Mouse (Mus musculus): ENCODE measurements around the gene Uqcc1. TPM values are rescaled to one million over a fixed set of nuclear protein-coding genes. Genes with fewer than 3 reads are reported as not detected.

Gene Uqcc1
- polyA plus RNA-seq, 1 experiment from 2014 or later, result 66.3 TPM

DNA sequence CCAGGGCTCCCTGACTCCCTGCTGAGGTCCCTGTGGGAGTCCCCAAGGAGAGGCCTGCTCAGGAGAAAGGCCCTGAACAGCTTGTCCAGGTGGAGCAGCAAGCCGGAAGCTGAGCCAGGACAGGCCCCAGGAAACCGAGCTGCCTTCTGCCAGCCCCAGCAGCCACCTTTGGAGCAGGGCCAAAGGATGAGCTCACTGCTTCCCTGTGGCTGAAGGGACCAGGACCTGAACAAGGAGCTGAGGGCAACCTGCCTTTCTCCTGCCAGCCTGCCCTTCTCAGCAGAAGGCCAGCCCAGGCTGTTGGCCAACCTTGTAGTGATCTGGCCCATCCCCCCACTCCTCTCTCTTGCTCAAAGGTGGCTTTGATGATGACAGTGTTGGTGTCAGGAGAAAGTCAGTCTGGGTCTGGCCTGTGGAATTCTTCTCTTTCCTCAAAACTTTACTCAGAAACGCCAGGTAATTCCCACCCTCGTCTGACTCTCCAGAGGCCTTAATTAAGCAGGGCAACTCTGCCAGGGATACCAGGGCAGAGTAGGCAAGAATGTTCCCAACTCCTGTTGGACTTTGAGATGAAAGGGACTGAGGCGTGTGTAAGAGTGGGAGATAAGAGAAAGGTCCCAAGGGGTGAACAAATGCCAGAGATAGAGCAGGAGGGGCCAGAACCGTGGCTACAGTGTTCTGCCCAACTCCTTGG is 124.7 kb downstream of the Uqcc1 start:
- no peak for ATAC-seq (ENCODE audit: low FRiP score, low TSS enrichment)
- no peak overlapping the region for H3K4me3 ChIP-seq (ENCODE audit: low read length)
- no peak overlapping the region for H3K9ac ChIP-seq (ENCODE audit: low read depth, low read length)
- WGBS, result 57% methylated on average over 6 of the region's 6 CpGs
- H3K36me3 ChIP-seq (ENCODE audit: control insufficient read depth, insufficient read depth, low read length), result no peaks in the 10 kb centered on the region
- no peak overlapping the region for H3K27ac ChIP-seq (ENCODE audit: low read depth, low read length)
- no peaks in the 10 kb centered on the region; the same call in 1 of the 2 replicates for H3K9me3 ChIP-seq (ENCODE audit: control insufficient read depth, low read length)
- no peaks in the 10 kb centered on the region for H3K4me1 ChIP-seq (ENCODE audit: control insufficient read depth, insufficient read depth, low read length)
- no peak overlapping the region for H3K4me2 ChIP-seq (replicated peaks; ENCODE audit: low read depth, low read length)
- no peaks in the 10 kb centered on the region for H3K27me3 ChIP-seq (ENCODE audit: control insufficient read depth, insufficient read depth, low read length)

GRCm38 (mm10) chr2:155804053-155804452 is 126.1 kb downstream of the Uqcc1 start:
- H3K4me3 ChIP-seq (ENCODE audit: low read length), result no peak overlapping the region
- no peaks in the 10 kb centered on the region for H3K36me3 ChIP-seq (ENCODE audit: control insufficient read depth, insufficient read depth, low read length)
- no peaks in the 10 kb centered on the region for H3K27me3 ChIP-seq (ENCODE audit: control insufficient read depth, insufficient read depth, low read length)
- no peak for ATAC-seq (ENCODE audit: low FRiP score, low TSS enrichment)
- H3K4me1 ChIP-seq (ENCODE audit: control insufficient read depth, insufficient read depth, low read length), result no peaks in the 10 kb centered on the region
- H3K4me2 ChIP-seq (replicated peaks; ENCODE audit: low read depth, low read length), result no peak overlapping the region
- no peak overlapping the region for H3K27ac ChIP-seq (ENCODE audit: low read depth, low read length)
- no peaks in the 10 kb centered on the region; the same call in 1 of the 2 replicates for H3K9me3 ChIP-seq (ENCODE audit: control insufficient read depth, low read length)
- no peak overlapping the region for H3K9ac ChIP-seq (ENCODE audit: low read depth, low read length)
- 65% methylated on average over 5 of the region's 5 CpGs for WGBS

GRCm38 (mm10) chr2:155802761-155803160 is 127.3 kb downstream of the Uqcc1 start:
- Histone ChIP-seq H3K4me2 (replicated peaks; ENCODE audit: low read depth, low read length) (no peak overlapping the region), H3K9ac (ENCODE audit: low read depth, low read length) (no peak overlapping the region), H3K36me3 (ENCODE audit: control insufficient read depth, insufficient read depth, low read length) (no peaks in the 10 kb centered on the region), H3K4me1 (ENCODE audit: control insufficient read depth, insufficient read depth, low read length) (no peaks in the 10 kb centered on the region), H3K4me3 (ENCODE audit: low read length) (no peak overlapping the region), H3K27ac (ENCODE audit: low read depth, low read length) (no peak overlapping the region), H3K27me3 (ENCODE audit: control insufficient read depth, insufficient read depth, low read length) (no peaks in the 10 kb centered on the region), H3K9me3 (ENCODE audit: control insufficient read depth, low read length) (no peaks in the 10 kb centered on the region; the same call in 1 of the 2 replicates)
- 60% methylated on average over 3 of the region's 3 CpGs for WGBS
- ATAC-seq (ENCODE audit: low FRiP score, low TSS enrichment), result no peak

GRCm38 (mm10) chr2:155798613-155799012 is 131.5 kb downstream of the Uqcc1 start:
- Histone ChIP-seq H3K9ac (ENCODE audit: low read depth, low read length) (no peak overlapping the region), H3K4me2 (replicated peaks; ENCODE audit: low read depth, low read length) (no peak overlapping the region), H3K4me1 (ENCODE audit: control insufficient read depth, insufficient read depth, low read length) (no peaks in the 10 kb centered on the region), H3K27ac (ENCODE audit: low read depth, low read length) (no peak overlapping the region), H3K9me3 (ENCODE audit: control insufficient read depth, low read length) (no peaks in the 10 kb centered on the region; the same call in 1 of the 2 replicates), H3K4me3 (ENCODE audit: low read length) (no peak overlapping the region), H3K36me3 (ENCODE audit: control insufficient read depth, insufficient read depth, low read length) (no peaks in the 10 kb centered on the region), H3K27me3 (ENCODE audit: control insufficient read depth, insufficient read depth, low read length) (no peaks in the 10 kb centered on the region)
- ATAC-seq (ENCODE audit: low FRiP score, low TSS enrichment), result no peak
- 64% methylated on average over 3 of the region's 3 CpGs for WGBS

Other genes with a start within 250 kb of the Uqcc1 start
- 105 and 134 TPM in 2 replicates for gene Trpc4ap, start 237.9 kb downstream of the Uqcc1 start, polyA plus RNA-seq (2014; fragmentation: Nextera tagmentation; extraction: Ambion mirVana)
- 27.4 and 36.0 TPM in 2 replicates for gene Edem2, start 200.8 kb downstream of the Uqcc1 start, polyA plus RNA-seq (2014; fragmentation: Nextera tagmentation; extraction: Ambion mirVana)
- not detected in 2 replicates for gene Gm17581, start 194.4 kb downstream of the Uqcc1 start, polyA plus RNA-seq (2014; fragmentation: Nextera tagmentation; extraction: Ambion mirVana)
- gene Procr, start 179.2 kb downstream of the Uqcc1 start, polyA plus RNA-seq (2014; fragmentation: Nextera tagmentation; extraction: Ambion mirVana), result 7.7 and 8.2 TPM in 2 replicates
- not detected in 2 replicates for gene Mmp24, start 155.0 kb downstream of the Uqcc1 start, polyA plus RNA-seq (2014; fragmentation: Nextera tagmentation; extraction: Ambion mirVana)
- gene BC029722, start 110.9 kb downstream of the Uqcc1 start, polyA plus RNA-seq (2014; fragmentation: Nextera tagmentation; extraction: Ambion mirVana), result 7.8 and 11.4 TPM in 2 replicates
- gene Eif6, start 103.4 kb downstream of the Uqcc1 start, polyA plus RNA-seq (2014; fragmentation: Nextera tagmentation; extraction: Ambion mirVana), result 187 and 202 TPM in 2 replicates
- 0.07 TPM in 1 of 2 replicates, not detected in the other for gene Fam83c, start 95.5 kb downstream of the Uqcc1 start, polyA plus RNA-seq (2014; fragmentation: Nextera tagmentation; extraction: Ambion mirVana)
- gene Gm15557, start 10.4 kb upstream of the Uqcc1 start, polyA plus RNA-seq (2014; fragmentation: Nextera tagmentation; extraction: Ambion mirVana), result not detected in 2 replicates
- 0.19 and 0.53 TPM in 2 replicates for gene Gdf5, start 15.1 kb upstream of the Uqcc1 start, polyA plus RNA-seq (2014; fragmentation: Nextera tagmentation; extraction: Ambion mirVana)
- gene Cep250, start 26.1 kb upstream of the Uqcc1 start, polyA plus RNA-seq (2014; fragmentation: Nextera tagmentation; extraction: Ambion mirVana), result 14.1 and 24.4 TPM in 2 replicates
- gene 6430550D23Rik, start 77.7 kb upstream of the Uqcc1 start, polyA plus RNA-seq (2014; fragmentation: Nextera tagmentation; extraction: Ambion mirVana), result 1.2 and 1.7 TPM in 2 replicates
- gene Ergic3, start 77.7 kb upstream of the Uqcc1 start, polyA plus RNA-seq (2014; fragmentation: Nextera tagmentation; extraction: Ambion mirVana), result 225 and 244 TPM in 2 replicates
- gene Fer1l4, start 122.6 kb upstream of the Uqcc1 start, polyA plus RNA-seq (2014; fragmentation: Nextera tagmentation; extraction: Ambion mirVana), result 0.16 and 0.17 TPM in 2 replicates
- gene Spag4, start 134.9 kb upstream of the Uqcc1 start, polyA plus RNA-seq (2014; fragmentation: Nextera tagmentation; extraction: Ambion mirVana), result 2.3 and 3.1 TPM in 2 replicates
- gene Cpne1, start 181.7 kb upstream of the Uqcc1 start, polyA plus RNA-seq (2014; fragmentation: Nextera tagmentation; extraction: Ambion mirVana), result 39.6 and 57.5 TPM in 2 replicates
- gene Rbm12, start 181.7 kb upstream of the Uqcc1 start, polyA plus RNA-seq (2014; fragmentation: Nextera tagmentation; extraction: Ambion mirVana), result 15.5 and 37.2 TPM in 2 replicates
- gene Gm28036, start 196.8 kb upstream of the Uqcc1 start, polyA plus RNA-seq (2014; fragmentation: Nextera tagmentation; extraction: Ambion mirVana), result 3.4 and 13.2 TPM in 2 replicates
- gene Romo1, start 213.7 kb upstream of the Uqcc1 start, polyA plus RNA-seq (2014; fragmentation: Nextera tagmentation; extraction: Ambion mirVana), result 417 and 550 TPM in 2 replicates
- 40.8 and 44.6 TPM in 2 replicates for gene Nfs1, start 213.9 kb upstream of the Uqcc1 start, polyA plus RNA-seq (2014; fragmentation: Nextera tagmentation; extraction: Ambion mirVana)
- gene Rbm39, start 249.9 kb upstream of the Uqcc1 start, polyA plus RNA-seq (2014; fragmentation: Nextera tagmentation; extraction: Ambion mirVana), result 683 and 751 TPM in 2 replicates

All from kidney, embryonic 14.5 days (tissue).